Mouse (Mus musculus) testis, adult 2 months (tissue): ENCODE measurements around the gene A730049H05Rik. TPM values are rescaled to one million over a fixed set of nuclear protein-coding genes. Genes with fewer than 3 reads are reported as not detected.

Experiments used
- H3K27ac ChIP-seq: fragments of 200-500 bp; 2 replicates; pipeline ENCODE4 v1.5.1; 2012; ENCODE audit warnings: low read depth, low read length; ENCODE audit not compliant: control insufficient read depth, insufficient read depth
- H3K27me3 ChIP-seq: fragments of 200-500 bp; 2 replicates; pipeline ENCODE4 v1.6.1; 2012; ENCODE audit warnings: mild to moderate bottlenecking, low read length, moderate library complexity; ENCODE audit not compliant: control insufficient read depth, insufficient read depth
- H3K36me3 ChIP-seq: fragments of 200-500 bp; 2 replicates; pipeline ENCODE4 v1.6.1; 2012; ENCODE audit warnings: mild to moderate bottlenecking, low read length; ENCODE audit not compliant: control insufficient read depth, insufficient read depth
- H3K4me1 ChIP-seq: fragments of 200-500 bp; 2 replicates; pipeline ENCODE4 v1.6.1; 2012; ENCODE audit warnings: low read length; ENCODE audit not compliant: control insufficient read depth, insufficient read depth
- H3K4me3 ChIP-seq: fragments of 200-500 bp; 2 replicates; pipeline ENCODE4 v1.5.1; 2012; ENCODE audit warnings: low read depth, mild to moderate bottlenecking, low read length, moderate library complexity, mixed read lengths; ENCODE audit not compliant: control insufficient read depth
- CTCF ChIP-seq: fragments of 200-500 bp; IDR thresholded peaks from 2 replicates; pipeline ENCODE4 v1.5.1; 2012; ENCODE audit warnings: low read depth, mild to moderate bottlenecking, inconsistent platforms, low read length, moderate library complexity; ENCODE audit not compliant: control insufficient read depth, insufficient read depth, insufficient replicate concordance
- POLR2A ChIP-seq: fragments of 200-500 bp; IDR thresholded peaks from 2 replicates; pipeline ENCODE4 v1.6.1; 2012; ENCODE audit warnings: low read depth, mild to moderate bottlenecking, inconsistent platforms, low read length, moderate library complexity; ENCODE audit not compliant: control insufficient read depth
- polyA plus RNA-seq: library from polyadenylated mRNA; depleted of rRNA; stranded (reverse); fragments of >200 nt; gene quantifications from 2 replicates; pipeline ENCODE4 v1.2.3, GENCODE M21; 2012

The A730049H05Rik gene
- polyA plus RNA-seq, 1 experiment = not detected

DNA sequence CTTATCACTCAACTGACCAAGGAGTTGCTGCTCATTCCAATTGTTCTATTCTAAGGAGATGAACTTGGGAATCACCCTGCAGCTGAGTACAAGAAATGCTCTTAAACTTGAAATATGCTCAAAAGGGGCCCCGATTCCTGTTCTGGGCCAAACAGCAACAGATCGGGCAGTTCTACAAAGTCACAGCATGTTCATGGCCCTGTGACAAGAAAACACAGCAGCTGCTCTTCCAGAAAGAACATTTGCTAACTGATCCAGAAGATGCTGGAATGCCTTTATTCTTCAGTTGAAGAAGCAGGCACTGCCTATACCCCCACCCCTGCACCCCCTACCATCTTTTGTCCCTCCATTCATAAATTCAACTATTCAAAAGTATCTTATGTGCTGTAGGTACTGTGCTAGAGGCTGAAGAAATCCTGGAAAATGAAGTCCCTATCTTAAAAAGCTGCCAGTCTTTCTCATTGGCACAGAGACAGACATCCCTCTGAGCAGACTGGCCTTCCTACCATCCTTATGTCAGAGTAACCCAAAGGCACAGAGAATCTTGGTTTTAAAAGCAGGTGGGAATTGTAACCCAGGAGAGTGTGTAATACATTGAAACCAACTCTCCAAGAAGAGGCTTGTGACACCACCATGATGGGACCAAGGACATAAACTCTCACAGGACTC, 3.4 kb upstream of the A730049H05Rik start:
- no peak overlapping the region for H3K27ac ChIP-seq
- no peak overlapping the region for H3K4me3 ChIP-seq
- no peaks in the 10 kb centered on the region for H3K36me3 ChIP-seq
- H3K27me3 ChIP-seq = no peaks in the 10 kb centered on the region
- H3K4me1 ChIP-seq = no peaks in the 10 kb centered on the region
- TF ChIP-seq POLR2A (no peak), CTCF (no peak)

- Histone ChIP-seq H3K36me3 (no peaks in the 10 kb centered on the region), H3K27ac (no peak overlapping the region), H3K27me3 (no peaks in the 10 kb centered on the region), H3K4me1 (no peaks in the 10 kb centered on the region), H3K4me3 (no peak overlapping the region)
- no peak for TF ChIP-seq CTCF
- no peak for TF ChIP-seq POLR2A
Measured at GRCm38 (mm10) chr6:92817661-92818060, 1.4 kb downstream of the A730049H05Rik start.

- Histone ChIP-seq H3K4me3 (no peak overlapping the region), H3K27ac (no peak overlapping the region), H3K27me3 (no peaks in the 10 kb centered on the region), H3K4me1 (no peaks in the 10 kb centered on the region), H3K36me3 (no peaks in the 10 kb centered on the region)
- TF ChIP-seq CTCF (no peak), POLR2A (no peak)
Measured at GRCm38 (mm10) chr6:92821606-92822005, 5.3 kb downstream of the A730049H05Rik start.

DNA sequence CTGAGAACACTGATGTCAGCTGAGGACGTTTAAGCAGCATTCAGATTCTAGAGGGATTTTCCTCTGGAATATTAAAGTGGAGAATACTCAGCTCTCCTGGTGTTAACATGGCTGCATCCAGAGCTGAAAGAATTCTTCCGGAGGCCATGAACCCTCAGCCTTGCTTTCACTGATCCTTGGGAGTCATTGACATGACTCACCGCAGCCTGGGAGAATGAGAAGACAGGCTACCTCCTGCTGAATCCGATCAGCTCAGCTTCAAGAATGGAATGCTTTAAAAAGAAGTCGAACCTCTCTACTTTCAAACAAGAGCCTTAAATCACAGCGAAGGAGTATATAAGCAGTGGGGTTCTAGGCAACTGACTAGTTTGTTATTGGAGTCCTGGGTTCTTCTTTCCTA, 5.7 kb downstream of the A730049H05Rik start:
- no peak for TF ChIP-seq POLR2A
- no peak for TF ChIP-seq CTCF

DNA sequence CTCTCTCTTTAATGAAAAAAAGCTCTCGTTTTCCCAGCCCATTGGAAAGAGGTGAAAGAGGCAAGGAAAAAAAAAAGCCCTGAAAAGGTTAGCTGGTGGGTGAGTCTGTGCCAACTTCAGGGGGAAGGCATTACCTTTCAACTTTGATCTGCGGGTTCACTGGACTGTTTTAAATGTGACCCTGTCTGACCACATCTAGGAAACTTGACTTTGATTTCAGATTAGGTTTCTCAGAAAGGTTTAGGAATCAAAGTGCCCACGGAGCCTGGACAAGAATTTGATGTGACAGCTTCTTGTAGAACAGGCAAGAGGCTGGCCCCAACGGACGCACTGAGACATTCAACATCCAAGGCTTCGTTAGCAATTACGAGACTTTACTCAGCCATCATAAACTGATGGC, 7.7 kb downstream of the A730049H05Rik start:
- no peaks in the 10 kb centered on the region for H3K36me3 ChIP-seq

More for the DNA sequence above, 5.7 kb downstream of the A730049H05Rik start:
- Histone ChIP-seq H3K4me3 (no peak overlapping the region), H3K36me3 (no peaks in the 10 kb centered on the region), H3K4me1 (no peaks in the 10 kb centered on the region), H3K27ac (no peak overlapping the region), H3K27me3 (no peaks in the 10 kb centered on the region)

DNA sequence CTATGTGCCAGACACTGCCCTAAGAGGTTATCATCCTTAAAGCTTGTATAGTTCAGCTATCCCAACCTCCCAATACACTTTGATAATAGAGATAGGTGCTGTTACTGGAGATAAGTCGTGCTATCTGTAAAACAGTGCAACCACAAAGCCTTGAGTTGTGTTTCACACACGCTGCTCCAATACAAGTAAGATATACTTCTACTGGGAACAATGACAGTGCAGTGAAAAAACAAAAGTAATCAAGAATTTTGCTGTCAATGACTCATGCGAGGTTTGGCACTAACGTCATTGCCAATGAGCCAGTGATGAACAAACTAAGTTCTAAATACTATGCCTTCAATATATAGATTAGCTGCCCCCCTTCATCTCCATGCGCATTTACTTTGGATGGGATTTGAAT, 10.3 kb downstream of the A730049H05Rik start:
- H3K27ac ChIP-seq = no peak overlapping the region
- no peaks in the 10 kb centered on the region for H3K36me3 ChIP-seq
- H3K4me1 ChIP-seq = no peaks in the 10 kb centered on the region
- no peak overlapping the region for H3K4me3 ChIP-seq
- no peaks in the 10 kb centered on the region for H3K27me3 ChIP-seq
- TF ChIP-seq POLR2A = no peak
- TF ChIP-seq CTCF = no peak

More for the DNA sequence above, 7.7 kb downstream of the A730049H05Rik start:
- H3K4me1 ChIP-seq = no peaks in the 10 kb centered on the region
- no peak overlapping the region for H3K27ac ChIP-seq
- no peak overlapping the region for H3K4me3 ChIP-seq
- no peaks in the 10 kb centered on the region for H3K27me3 ChIP-seq
- TF ChIP-seq CTCF (no peak), POLR2A (no peak)

GRCm38 (mm10) chr6:92827360-92827759, 11.1 kb downstream of the A730049H05Rik start:
- Histone ChIP-seq H3K27me3 (no peaks in the 10 kb centered on the region), H3K4me3 (no peak overlapping the region), H3K4me1 (no peaks in the 10 kb centered on the region), H3K36me3 (no peaks in the 10 kb centered on the region), H3K27ac (no peak overlapping the region)
- TF ChIP-seq CTCF (no peak), POLR2A (no peak)

GRCm38 (mm10) chr6:92829148-92829547, 12.9 kb downstream of the A730049H05Rik start:
- TF ChIP-seq CTCF (no peak), POLR2A (no peak)
- Histone ChIP-seq H3K27me3 (no peaks in the 10 kb centered on the region), H3K4me3 (no peak overlapping the region), H3K36me3 (no peaks in the 10 kb centered on the region), H3K4me1 (no peaks in the 10 kb centered on the region), H3K27ac (no peak overlapping the region)
